Mouse (Mus musculus) testis, adult 10 weeks (tissue): ENCODE results near the gene Map3k10. TPM values are rescaled to one million over a fixed set of nuclear protein-coding genes. Genes with fewer than 3 reads are reported as not detected.

ENCODE experiments used
- polyA plus RNA-seq: library from polyadenylated mRNA; stranded (reverse); fragments of 350-450 nt; fragmentation: Illumina TruSeq; extraction: RNeasy Lipid Tissue Mini Kit (QIAGEN cat#74804); gene quantifications from one replicate; pipeline ENCODE4 v1.2.3, GENCODE M21; 2014; ENCODE audit warnings: low read depth, low replicate concordance

Map3k10 gene
- 0.97 TPM for polyA plus RNA-seq

GRCm38 (mm10) chr7:27674522-27675221 is at the start of gene Map3k10:
Gene Map3k10, minus strand, starts transcription at chr7:27674598.

GRCm38 (mm10) chr7:27688815-27689612 is 14.6 kb upstream of the Map3k10 start, which contains the start of gene Zfp607b:
Gene Zfp607b, plus strand, starts transcription at chr7:27689340.

GRCm38 (mm10) chr7:27653681-27654437 is 20.5 kb downstream of the Map3k10 start, which contains the start of gene Ttc9b:
Gene Ttc9b, plus strand, starts transcription at chr7:27653915.

Other genes with a start within 250 kb of the Map3k10 start
- 0.35 TPM for gene Sptbn4, start 226.9 kb downstream of the Map3k10 start, polyA plus RNA-seq
- not detected for gene Blvrb, start 226.6 kb downstream of the Map3k10 start, polyA plus RNA-seq
- gene Sertad3, start 200.8 kb downstream of the Map3k10 start, polyA plus RNA-seq, result 0.52 TPM
- 0.91 TPM for gene Sertad1, start 187.7 kb downstream of the Map3k10 start, polyA plus RNA-seq
- gene Prx, start 175.3 kb downstream of the Map3k10 start, polyA plus RNA-seq, result not detected
- gene Hipk4, start 151.3 kb downstream of the Map3k10 start, polyA plus RNA-seq, result 4.5 TPM
- 1.1 TPM for gene Pld3, start 121.4 kb downstream of the Map3k10 start, polyA plus RNA-seq
- 16.3 TPM for gene 2310022A10Rik, start 121.4 kb downstream of the Map3k10 start, polyA plus RNA-seq
- 12.0 TPM for gene Akt2, start 83.0 kb downstream of the Map3k10 start, polyA plus RNA-seq
- not detected for gene Ttc9b, start 20.7 kb downstream of the Map3k10 start, polyA plus RNA-seq
- 17.5 TPM for gene Zfp607b, start 14.7 kb upstream of the Map3k10 start, polyA plus RNA-seq
- gene Zfp60, start 56.8 kb upstream of the Map3k10 start, polyA plus RNA-seq, result 15.3 TPM
- gene Zfp626, start 132.6 kb upstream of the Map3k10 start, polyA plus RNA-seq, result 42.3 TPM
- 22.2 TPM for gene Zfp59, start 164.0 kb upstream of the Map3k10 start, polyA plus RNA-seq
- 8.3 TPM for gene Zfp607a, start 182.9 kb upstream of the Map3k10 start, polyA plus RNA-seq